Mouse (Mus musculus) liver, embryonic 14.5 days (tissue): ENCODE results near the gene Zfp57.

Experiments
- CTCF ChIP-seq: IDR thresholded peaks from 2 replicates; pipeline ENCODE4 v1.5.1; 2016; ENCODE audit warnings: antibody characterized with exemption, low read depth, control low read depth
- EP300 ChIP-seq: IDR thresholded peaks from 2 replicates; pipeline ENCODE4 v1.6.1; 2016; ENCODE audit warnings: antibody characterized with exemption, low read depth

DNA sequence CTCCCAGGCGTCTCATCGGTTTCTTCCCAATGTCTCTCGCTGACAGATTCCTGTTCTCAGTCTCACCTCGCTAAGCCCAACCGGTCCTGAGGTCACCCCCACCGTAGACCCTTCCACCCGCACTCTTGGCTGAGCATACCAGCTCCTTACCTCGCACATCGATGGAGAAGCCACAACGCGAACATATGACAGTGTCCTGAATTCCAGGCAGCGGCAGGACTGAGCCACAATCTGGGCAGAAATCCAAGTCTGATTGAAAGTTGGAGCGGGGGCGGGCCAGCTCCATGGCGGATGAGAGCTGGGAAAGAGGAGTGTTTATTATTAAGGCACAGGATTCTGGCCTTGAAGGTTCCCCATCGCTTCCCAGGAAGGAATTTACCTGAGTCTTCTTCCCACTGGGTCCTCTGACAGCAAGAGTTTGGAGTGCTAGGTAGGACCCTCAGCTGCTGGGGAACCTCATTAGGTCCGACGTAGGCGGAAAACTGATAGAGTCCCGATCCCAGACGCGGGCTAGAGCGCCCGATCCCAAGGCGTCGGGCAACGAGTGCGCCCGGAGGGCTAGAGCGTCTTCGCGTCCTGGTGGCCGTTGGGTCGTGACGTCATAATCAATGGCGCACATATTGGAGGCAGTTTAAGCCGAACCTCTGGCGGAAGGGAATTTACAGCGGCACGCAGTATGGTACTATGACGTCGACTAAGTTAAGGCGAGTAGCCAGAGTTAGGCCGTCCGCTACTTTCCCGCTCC is 42.8 kb upstream of the Zfp57 start, which contains the start of the genes Znrd1 and Znrd1as:
- no peak for TF ChIP-seq CTCF
- TF ChIP-seq EP300: peak; percentile 58
